Mouse (Mus musculus): ENCODE data around the gene Iqgap2. TPM values are rescaled to one million over a fixed set of nuclear protein-coding genes. Genes with fewer than 3 reads are reported as not detected.

The Iqgap2 gene
- polyA plus RNA-seq, 1 experiment, result 18.5 TPM

DNA sequence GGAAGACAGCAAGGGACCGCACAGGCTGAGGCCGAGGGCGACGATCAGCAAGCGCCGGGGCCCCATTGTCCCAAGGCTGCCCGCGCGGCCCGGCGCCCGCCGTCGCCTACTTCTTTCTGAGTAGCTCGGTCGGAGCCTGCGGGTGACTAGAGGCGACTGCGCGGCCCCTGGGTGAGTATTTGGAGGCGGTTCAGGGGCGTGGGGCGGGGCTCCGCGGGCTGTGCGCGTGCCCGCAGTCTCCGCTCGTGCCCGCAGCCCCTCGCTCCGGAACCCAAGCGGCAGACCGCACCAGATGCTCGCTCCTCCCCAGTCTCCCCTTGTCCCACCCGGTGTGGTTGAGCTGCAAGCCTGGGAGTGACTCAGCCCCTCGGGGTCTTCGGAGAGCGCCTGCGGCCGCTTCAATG, 273.4 kb downstream of the Iqgap2 start, which contains the start of gene F2r:
Gene F2r (minus strand): TSS at position 179 of the 404 bp plus-strand sequence.
- TF ChIP-seq EP300 (IDR thresholded peaks at IDR 0.05; ENCODE audit: insufficient read depth, low read depth, low read length), result no peak
- TF ChIP-seq CTCF (IDR thresholded peaks at IDR 0.05; ENCODE audit: low read depth, low read length), result no peak
- TF ChIP-seq POLR2A (IDR thresholded peaks at IDR 0.05; ENCODE audit: insufficient read depth, low read length), result no peak
- H3K27ac ChIP-seq (ENCODE audit: insufficient read depth, low read length), result no peak within 1 kb of the TSS

DNA sequence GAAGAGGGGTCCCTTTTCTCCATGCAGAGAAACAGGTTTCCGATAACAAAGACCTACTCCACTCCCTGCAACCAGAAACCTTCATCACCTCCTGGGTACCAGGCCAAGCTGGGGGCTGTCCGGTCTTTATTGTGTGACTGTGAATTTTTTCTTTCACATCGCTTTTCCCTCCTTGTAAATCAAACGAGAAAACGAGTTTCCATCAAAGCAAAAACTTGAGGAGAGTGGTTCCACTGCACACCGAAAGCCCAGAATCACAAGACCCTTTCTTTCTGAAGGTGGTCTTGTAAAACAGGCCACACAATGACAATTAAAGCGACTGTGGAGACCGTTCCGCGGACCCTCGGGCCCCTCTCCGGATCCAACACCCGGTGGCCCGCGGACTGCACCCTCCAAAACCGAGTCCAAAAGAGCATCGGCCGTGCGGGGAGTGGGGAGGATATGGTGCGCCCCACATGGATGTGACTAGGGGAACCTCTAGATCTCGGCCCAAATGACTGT, 274.0 kb downstream of the Iqgap2 start:
- Histone ChIP-seq H3K27ac (ENCODE audit: insufficient read depth, low read length) (no peak overlapping the region), H3K9ac (ENCODE audit: low read depth, poor library complexity, severe bottlenecking) (peak overlapping the region; percentile 55), H3K4me3 (ENCODE audit: low read depth, low read length) (peak overlapping the region; percentile 66), H3K36me3 (ENCODE audit: control insufficient read depth, insufficient read depth, low read length, poor library complexity, severe bottlenecking) (no peaks in the 10 kb centered on the region), H3K4me1 (ENCODE audit: control insufficient read depth, insufficient read depth, low read length) (peaks cover 4% of the 10 kb centered on the region), H3K27me3 (ENCODE audit: control insufficient read depth, insufficient read depth, low read length, poor library complexity, severe bottlenecking) (no peaks in the 10 kb centered on the region), H3K9me3 (replicated peaks; ENCODE audit: control insufficient read depth, insufficient read depth, low read length, poor library complexity, severe bottlenecking) (no peaks in the 10 kb centered on the region)
- no peak for TF ChIP-seq CTCF (IDR thresholded peaks at IDR 0.05; ENCODE audit: low read depth, low read length)
- TF ChIP-seq EP300 (IDR thresholded peaks at IDR 0.05; ENCODE audit: insufficient read depth, low read depth, low read length), result no peak
- TF ChIP-seq POLR2A (IDR thresholded peaks at IDR 0.05; ENCODE audit: insufficient read depth, low read length), result no peak

More for the DNA sequence above, 273.4 kb downstream of the Iqgap2 start, which contains the start of gene F2r:
- H3K27me3 ChIP-seq (ENCODE audit: control insufficient read depth, insufficient read depth, low read length, poor library complexity, severe bottlenecking), result no peaks in the 10 kb centered on the region
- H3K4me3 ChIP-seq (ENCODE audit: low read depth, low read length), result peak within 1 kb of the TSS; percentile 66
- H3K9me3 ChIP-seq (replicated peaks; ENCODE audit: control insufficient read depth, insufficient read depth, low read length, poor library complexity, severe bottlenecking), result no peaks in the 10 kb centered on the region
- H3K36me3 ChIP-seq (ENCODE audit: control insufficient read depth, insufficient read depth, low read length, poor library complexity, severe bottlenecking), result no peaks in the 10 kb centered on the region
- H3K4me1 ChIP-seq (ENCODE audit: control insufficient read depth, insufficient read depth, low read length), result peaks cover 2% of the 10 kb centered on the region
- H3K9ac ChIP-seq (ENCODE audit: low read depth, poor library complexity, severe bottlenecking), result peak within 1 kb of the TSS; percentile 55

GRCm38 (mm10) chr13:95617082-95617670, 274.5 kb downstream of the Iqgap2 start:
- no peaks in the 10 kb centered on the region for H3K36me3 ChIP-seq (ENCODE audit: control insufficient read depth, insufficient read depth, low read length, poor library complexity, severe bottlenecking)
- peak overlapping the region; percentile 66; the same call in 1 of the 2 replicates for H3K4me3 ChIP-seq (ENCODE audit: low read depth, low read length)
- H3K9me3 ChIP-seq (replicated peaks; ENCODE audit: control insufficient read depth, insufficient read depth, low read length, poor library complexity, severe bottlenecking), result no peaks in the 10 kb centered on the region
- peak overlapping the region; percentile 55; the same call in 1 of the 2 replicates for H3K9ac ChIP-seq (ENCODE audit: low read depth, poor library complexity, severe bottlenecking)
- TF ChIP-seq EP300 (IDR thresholded peaks at IDR 0.05; ENCODE audit: insufficient read depth, low read depth, low read length), result no peak
- no peak for TF ChIP-seq CTCF (IDR thresholded peaks at IDR 0.05; ENCODE audit: low read depth, low read length)
- TF ChIP-seq POLR2A (IDR thresholded peaks at IDR 0.05; ENCODE audit: insufficient read depth, low read length), result no peak
- H3K27ac ChIP-seq (ENCODE audit: insufficient read depth, low read length), result no peak overlapping the region
- H3K27me3 ChIP-seq (ENCODE audit: control insufficient read depth, insufficient read depth, low read length, poor library complexity, severe bottlenecking), result no peaks in the 10 kb centered on the region
- peaks cover 4% of the 10 kb centered on the region for H3K4me1 ChIP-seq (ENCODE audit: control insufficient read depth, insufficient read depth, low read length)

DNA sequence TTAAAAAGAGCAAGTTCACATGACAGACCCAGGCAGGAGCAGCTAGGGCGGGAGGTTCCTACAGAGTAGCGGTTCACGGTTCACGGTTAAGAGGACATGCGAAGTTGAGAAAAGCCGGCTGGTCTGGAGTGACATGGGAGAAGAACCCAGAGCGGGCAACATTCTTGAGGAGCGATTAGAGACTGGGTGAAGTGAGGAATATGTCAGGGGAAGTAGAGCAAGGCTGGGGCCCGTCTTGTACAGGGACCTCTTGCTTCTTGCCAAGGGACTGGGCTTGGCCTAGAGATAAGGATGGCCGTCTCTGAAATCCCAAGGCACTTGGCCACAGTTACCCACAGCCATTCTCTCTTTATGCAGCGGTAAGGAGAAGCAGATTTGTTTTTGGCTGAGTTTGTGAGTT, 275.2 kb downstream of the Iqgap2 start:
- no peaks in the 10 kb centered on the region for H3K36me3 ChIP-seq (ENCODE audit: control insufficient read depth, insufficient read depth, low read length, poor library complexity, severe bottlenecking)
- H3K4me3 ChIP-seq (ENCODE audit: low read depth, low read length), result no peak overlapping the region
- H3K9me3 ChIP-seq (replicated peaks; ENCODE audit: control insufficient read depth, insufficient read depth, low read length, poor library complexity, severe bottlenecking), result no peaks in the 10 kb centered on the region
- no peaks in the 10 kb centered on the region for H3K27me3 ChIP-seq (ENCODE audit: control insufficient read depth, insufficient read depth, low read length, poor library complexity, severe bottlenecking)
- no peak overlapping the region for H3K27ac ChIP-seq (ENCODE audit: insufficient read depth, low read length)
- peaks cover 8% of the 10 kb centered on the region for H3K4me1 ChIP-seq (ENCODE audit: control insufficient read depth, insufficient read depth, low read length)
- TF ChIP-seq CTCF (IDR thresholded peaks at IDR 0.05; ENCODE audit: low read depth, low read length) (no peak), EP300 (IDR thresholded peaks at IDR 0.05; ENCODE audit: insufficient read depth, low read depth, low read length) (no peak), POLR2A (IDR thresholded peaks at IDR 0.05; ENCODE audit: insufficient read depth, low read length) (no peak)
- H3K9ac ChIP-seq (ENCODE audit: low read depth, poor library complexity, severe bottlenecking), result no peak overlapping the region

DNA sequence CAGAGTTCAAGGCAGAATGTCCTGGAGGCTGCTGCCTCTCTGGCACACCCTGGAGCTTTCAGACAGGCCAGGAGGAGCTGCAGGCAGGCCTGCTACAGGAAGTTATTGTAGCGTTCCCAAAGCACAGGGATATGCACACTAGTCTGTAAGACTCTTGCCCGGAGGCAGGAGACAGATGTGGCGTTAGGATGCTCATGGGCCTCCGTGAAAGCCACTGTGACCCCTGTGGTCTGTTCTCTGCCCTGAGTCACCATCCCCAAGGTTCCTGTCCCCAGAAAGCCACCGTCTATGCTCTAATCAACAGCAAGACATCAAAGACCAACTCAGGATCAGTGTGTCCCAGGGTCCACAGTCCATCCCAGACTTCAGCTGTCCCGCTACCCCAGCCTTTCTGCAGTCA, 277.0 kb downstream of the Iqgap2 start:
- no peak overlapping the region for H3K9ac ChIP-seq (ENCODE audit: low read depth, poor library complexity, severe bottlenecking)
- H3K9me3 ChIP-seq (replicated peaks; ENCODE audit: control insufficient read depth, insufficient read depth, low read length, poor library complexity, severe bottlenecking), result no peaks in the 10 kb centered on the region
- H3K27me3 ChIP-seq (ENCODE audit: control insufficient read depth, insufficient read depth, low read length, poor library complexity, severe bottlenecking), result no peaks in the 10 kb centered on the region
- H3K36me3 ChIP-seq (ENCODE audit: control insufficient read depth, insufficient read depth, low read length, poor library complexity, severe bottlenecking), result no peaks in the 10 kb centered on the region
- TF ChIP-seq POLR2A (IDR thresholded peaks at IDR 0.05; ENCODE audit: insufficient read depth, low read length), result no peak
- TF ChIP-seq EP300 (IDR thresholded peaks at IDR 0.05; ENCODE audit: insufficient read depth, low read depth, low read length), result no peak
- TF ChIP-seq CTCF (IDR thresholded peaks at IDR 0.05; ENCODE audit: low read depth, low read length), result no peak
- peaks cover 8% of the 10 kb centered on the region for H3K4me1 ChIP-seq (ENCODE audit: control insufficient read depth, insufficient read depth, low read length)
- H3K4me3 ChIP-seq (ENCODE audit: low read depth, low read length), result no peak overlapping the region
- no peak overlapping the region for H3K27ac ChIP-seq (ENCODE audit: insufficient read depth, low read length)

DNA sequence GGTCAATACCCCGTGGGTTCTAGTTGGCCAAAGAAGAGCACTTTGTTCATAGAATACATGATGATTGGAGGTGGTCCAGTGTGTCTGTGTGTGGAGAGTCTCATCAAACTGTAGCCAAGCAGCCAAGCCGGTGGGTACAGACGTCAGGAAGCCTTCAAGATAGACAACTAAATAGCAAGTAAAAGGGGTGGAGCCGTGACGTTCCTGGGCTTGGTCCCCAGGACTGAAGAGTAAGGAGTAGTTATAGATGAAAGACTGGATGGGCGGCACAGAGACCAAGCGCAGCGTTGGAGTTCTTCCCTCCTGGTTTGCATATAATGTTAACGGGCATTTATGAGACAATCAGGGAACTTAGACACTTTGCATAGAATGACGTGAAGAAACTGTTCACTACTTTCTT, 279.5 kb downstream of the Iqgap2 start:
- Histone ChIP-seq H3K9me3 (replicated peaks; ENCODE audit: control insufficient read depth, insufficient read depth, low read length, poor library complexity, severe bottlenecking) (no peaks in the 10 kb centered on the region), H3K27ac (ENCODE audit: insufficient read depth, low read length) (no peak overlapping the region; the same call in 1 of the 2 replicates), H3K36me3 (ENCODE audit: control insufficient read depth, insufficient read depth, low read length, poor library complexity, severe bottlenecking) (no peaks in the 10 kb centered on the region), H3K27me3 (ENCODE audit: control insufficient read depth, insufficient read depth, low read length, poor library complexity, severe bottlenecking) (no peaks in the 10 kb centered on the region), H3K4me3 (ENCODE audit: low read depth, low read length) (no peak overlapping the region), H3K4me1 (ENCODE audit: control insufficient read depth, insufficient read depth, low read length) (peaks cover 8% of the 10 kb centered on the region), H3K9ac (ENCODE audit: low read depth, poor library complexity, severe bottlenecking) (no peak overlapping the region)
- no peak for TF ChIP-seq CTCF (IDR thresholded peaks at IDR 0.05; ENCODE audit: low read depth, low read length)
- TF ChIP-seq POLR2A (IDR thresholded peaks at IDR 0.05; ENCODE audit: insufficient read depth, low read length), result no peak
- TF ChIP-seq EP300 (IDR thresholded peaks at IDR 0.05; ENCODE audit: insufficient read depth, low read depth, low read length), result no peak
